ENCODE assay signal across 8 mouse cellular contexts in the genomic region with DNA sequence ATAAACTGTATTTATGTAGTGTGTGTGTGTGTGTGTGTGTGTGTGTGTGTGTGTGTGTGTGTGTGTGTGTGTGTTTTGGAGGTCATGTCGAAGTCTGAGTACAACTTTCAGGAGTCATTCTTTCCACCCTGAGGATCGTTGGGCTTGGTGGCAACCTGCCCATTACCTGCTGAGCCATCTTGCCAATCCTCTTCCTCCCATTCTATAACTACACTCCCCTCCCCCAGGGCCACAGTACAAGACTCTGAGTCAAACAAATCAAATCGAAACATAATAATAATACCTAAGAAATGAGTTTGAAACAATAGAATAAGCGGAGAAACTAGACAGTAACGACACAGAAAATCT. TPM values are rescaled to one million over a fixed set of nuclear protein-coding genes. Genes with fewer than 3 reads are reported as not detected.
DNase-seq lines count a peak whose midpoint lies in the region; ATAC-seq and TF ChIP-seq lines count a peak whose summit lies in the region.

No protein-coding gene starts in this region.

- no peak overlapping the region for H3K27ac ChIP-seq in limb, embryonic 12.5 days
- H3K27ac ChIP-seq in limb, embryonic 10.5 days, result no peak overlapping the region
- peak overlapping the region; percentile 26; the same call in 1 of the 2 replicates for H3K27ac ChIP-seq in cortical plate, adult 2 months (ENCODE audit: insufficient read depth, low read length)
- no peak overlapping the region for H3K27ac ChIP-seq in midbrain, embryonic 12.5 days (replicated peaks)

- TF ChIP-seq POLR2A in cortical plate, adult 2 months (IDR thresholded peaks at IDR 0.05; ENCODE audit: extremely low read depth, insufficient read depth, low read length), result no peak

- no peaks in the 10 kb centered on the region for H3K36me3 ChIP-seq in limb, embryonic 12.5 days
- no peaks in the 10 kb centered on the region for H3K36me3 ChIP-seq in limb, embryonic 10.5 days
- no peaks in the 10 kb centered on the region for H3K36me3 ChIP-seq in midbrain, embryonic 12.5 days

- no peak overlapping the region; the same call in 1 of the 2 replicates for H3K9ac ChIP-seq in limb, embryonic 12.5 days (replicated peaks)
- H3K9ac ChIP-seq in midbrain, embryonic 12.5 days (replicated peaks), result 0 out of 2 replicates have a peak overlapping the region, but pooled peaks have one; percentile 20

- no peaks in the 10 kb centered on the region for H3K27me3 ChIP-seq in limb, embryonic 12.5 days
- H3K27me3 ChIP-seq in limb, embryonic 10.5 days (ENCODE audit: low read depth, poor library complexity, severe bottlenecking), result no peaks in the 10 kb centered on the region
- no peaks in the 10 kb centered on the region for H3K27me3 ChIP-seq in midbrain, embryonic 12.5 days

- no peak for ATAC-seq in cerebellum, adult (ENCODE audit: insufficient number of reproducible peaks, low FRiP score, low TSS enrichment)
- no peak for ATAC-seq in limb, embryonic 12.5 days (ENCODE audit: insufficient number of reproducible peaks, insufficient read depth, low FRiP score, low TSS enrichment, low read depth)
- ATAC-seq in midbrain, embryonic 12.5 days (ENCODE audit: low FRiP score, low read depth), result no peak

- no peak for TF ChIP-seq CTCF in cortical plate, adult 2 months (IDR thresholded peaks at IDR 0.05; ENCODE audit: extremely low read depth, insufficient read depth, low read length)

- 72% methylated on average over 5 of the region's 5 CpGs for WGBS in limb, embryonic 12.5 days
- 68% methylated on average over 5 of the region's 5 CpGs for WGBS in limb, embryonic 10.5 days
- 63% methylated on average over 5 of the region's 5 CpGs for WGBS in midbrain, embryonic 12.5 days

- DNase-seq in cerebellum, adult 11 months, result peak; percentile 32
- DNase-seq in limb, embryonic 10.5 days (ENCODE audit: low spot score), result no peak
- DNase-seq in ovary, postnatal 36 days (ENCODE audit: low spot score), result no peak
- no peak for DNase-seq in urinary bladder, postnatal 14 days (ENCODE audit: low spot score)

- H3K9me3 ChIP-seq in limb, embryonic 12.5 days, result no peaks in the 10 kb centered on the region
- H3K9me3 ChIP-seq in limb, embryonic 10.5 days (replicated peaks), result no peaks in the 10 kb centered on the region
- no peaks in the 10 kb centered on the region for H3K9me3 ChIP-seq in midbrain, embryonic 12.5 days

- no peak overlapping the region for H3K4me3 ChIP-seq in limb, embryonic 12.5 days (replicated peaks)
- no peak overlapping the region for H3K4me3 ChIP-seq in limb, embryonic 10.5 days
- H3K4me3 ChIP-seq in cortical plate, adult 2 months (ENCODE audit: insufficient read depth, low read length), result peak overlapping the region; percentile 68; the same call in 1 of the 2 replicates
- H3K4me3 ChIP-seq in midbrain, embryonic 12.5 days, result no peak overlapping the region

- H3K4me1 ChIP-seq in limb, embryonic 12.5 days (replicated peaks), result peaks cover 8% of the 10 kb centered on the region
- 0 out of 2 replicates have a peak, but pooled peaks cover 10% of the 10 kb centered on the region for H3K4me1 ChIP-seq in limb, embryonic 10.5 days
- no peaks in the 10 kb centered on the region for H3K4me1 ChIP-seq in cortical plate, adult 2 months (ENCODE audit: control insufficient read depth, insufficient read depth, low read length)
- H3K4me1 ChIP-seq in midbrain, embryonic 12.5 days, result peaks cover 10% of the 10 kb centered on the region; the same call in 1 of the 2 replicates

- peak overlapping the region; percentile 65 for H3K4me2 ChIP-seq in limb, embryonic 12.5 days
- H3K4me2 ChIP-seq in midbrain, embryonic 12.5 days (replicated peaks), result peak overlapping the region; percentile 64

RNA-seq across cellular contexts. Expression of a gene that starts 0.6 kb away (rescaled TPM):
- 20.8 and 21.5 TPM in 2 replicates for polyA plus RNA-seq in limb, embryonic 12.5 days (2016; fragmentation: Nextera tagmentation; extraction: Ambion mirVana)
- 14.1 and 18.9 TPM in 2 replicates for polyA plus RNA-seq in limb, embryonic 10.5 days (2016; fragmentation: Nextera tagmentation; extraction: Ambion mirVana)
- polyA plus RNA-seq in cortical plate, adult 2 months (2012; rRNA removed), result 16.4 and 16.8 TPM in 2 replicates
- polyA plus RNA-seq in midbrain, embryonic 12.5 days (2016; fragmentation: Nextera tagmentation; extraction: Ambion mirVana), result 21.5 and 21.7 TPM in 2 replicates

RNA-seq across cellular contexts. Expression of a gene that starts 41.9 kb away (rescaled TPM):
- polyA plus RNA-seq in limb, embryonic 12.5 days (2016; fragmentation: Nextera tagmentation; extraction: Ambion mirVana), result 193 and 203 TPM in 2 replicates
- 244 TPM in 2 replicates for polyA plus RNA-seq in limb, embryonic 10.5 days (2016; fragmentation: Nextera tagmentation; extraction: Ambion mirVana)
- 3.3 and 4.0 TPM in 2 replicates for polyA plus RNA-seq in cortical plate, adult 2 months (2012; rRNA removed)
- 203 and 207 TPM in 2 replicates for polyA plus RNA-seq in midbrain, embryonic 12.5 days (2016; fragmentation: Nextera tagmentation; extraction: Ambion mirVana)

Comparison
In these comparisons a context has a peak if more than half of its experiments do, and no peak if none do; other contexts are left out.
1. RNA of a gene that starts 41.9 kb away (polyA plus RNA-seq): 244 TPM in limb, embryonic 10.5 days, 203 to 207 TPM in midbrain, embryonic 12.5 days and 193 to 203 TPM in limb, embryonic 12.5 days; 3.3 to 4.0 TPM in cortical plate, adult 2 months; every median in the first group is over 10 times any median in the second.